Mouse (Mus musculus) lung, postnatal 4 days (tissue): Measurements from ENCODE around the gene Ccdc17.
A peak's percentile ranks its signal among the peaks of the same experiment; 100 is the strongest.

ENCODE experiments used
- DNase-seq, 2 experiments: peaks; one replicate each; pipeline ENCODE4 v3.0.0; 2021

Ccdc17 gene

GRCm38 (mm10) chr4:116596379-116596778, at the start of gene Ccdc17:
Gene Ccdc17, plus strand, starts transcription at chr4:116596654.
- peak in 1 of 2 experiments; percentile 5 for DNase-seq

- DNase-seq, result no peak
Measured at GRCm38 (mm10) chr4:116550432-116550831, 46.0 kb upstream of the Ccdc17 start.

- DNase-seq, result no peak
Measured at GRCm38 (mm10) chr4:116553035-116553434, 43.4 kb upstream of the Ccdc17 start.

GRCm38 (mm10) chr4:116555413-116556300, 40.8 kb upstream of the Ccdc17 start, which contains the start of gene Tmem69:
Gene Tmem69, minus strand, starts transcription at chr4:116555936.
- peak; percentile 74 to 87 for DNase-seq

GRCm38 (mm10) chr4:116556561-116557305, 39.7 kb upstream of the Ccdc17 start:
- peak; percentile 95 to 96 for DNase-seq

- DNase-seq, result peak; percentile 99
Measured at GRCm38 (mm10) chr4:116557306-116558121, 38.9 kb upstream of the Ccdc17 start, which contains the start of gene Gpbp1l1. Gene Gpbp1l1, plus strand, starts transcription at chr4:116557658.

- DNase-seq, result no peak
Measured at GRCm38 (mm10) chr4:116558151-116558882, 38.1 kb upstream of the Ccdc17 start.

- DNase-seq, result no peak
Measured at GRCm38 (mm10) chr4:116595793-116596192, 661 bp upstream of the Ccdc17 start.

- peak; percentile 91 to 92 for DNase-seq
Measured at GRCm38 (mm10) chr4:116596978-116597881, 776 bp downstream of the Ccdc17 start.

- DNase-seq, result no peak
Measured at GRCm38 (mm10) chr4:116612621-116613020, 16.2 kb downstream of the Ccdc17 start.

- DNase-seq, result no peak
Measured at GRCm38 (mm10) chr4:116615237-116615636, 18.8 kb downstream of the Ccdc17 start.

- DNase-seq, result no peak
Measured at GRCm38 (mm10) chr4:116624831-116625230, 28.4 kb downstream of the Ccdc17 start.

GRCm38 (mm10) chr4:116626658-116627358, 30.4 kb downstream of the Ccdc17 start:
- peak; percentile 84 to 86 for DNase-seq

GRCm38 (mm10) chr4:116627359-116627716, 30.9 kb downstream of the Ccdc17 start:
- peak; percentile 91 to 94 for DNase-seq

GRCm38 (mm10) chr4:116627722-116628662, 31.5 kb downstream of the Ccdc17 start, which contains the start of gene Nasp:
Gene Nasp, minus strand, starts transcription at chr4:116627941.
- DNase-seq, result peak; percentile 83 to 88

- DNase-seq, result no peak
Measured at GRCm38 (mm10) chr4:116635197-116635596, 38.7 kb downstream of the Ccdc17 start.

GRCm38 (mm10) chr4:116638821-116639220, 42.4 kb downstream of the Ccdc17 start:
- no peak for DNase-seq

GRCm38 (mm10) chr4:116642071-116642470, 45.6 kb downstream of the Ccdc17 start:
- DNase-seq, result no peak

GRCm38 (mm10) chr4:116644326-116644725, 47.9 kb downstream of the Ccdc17 start:
- DNase-seq, result peak in 1 of 2 experiments; percentile 37
